Mouse (Mus musculus): ENCODE data around the gene Plekhg1. TPM values are rescaled to one million over a fixed set of nuclear protein-coding genes. Genes with fewer than 3 reads are reported as not detected.

Plekhg1 gene
- total and polyA plus RNA-seq, 3 experiments: 3.6 to 11.0 (median 7.6) TPM

GRCm38 (mm10) chr10:3978326-3978725 is 238.2 kb downstream of the Plekhg1 start:
- Histone ChIP-seq H3K27me3 (ENCODE audit: control insufficient read depth, insufficient read depth, low read length) (no peaks in the 10 kb centered on the region), H3K36me3 (ENCODE audit: control insufficient read depth, insufficient read depth, low read length) (no peaks in the 10 kb centered on the region), H3K4me3 (no peak overlapping the region), H3K4me1 (ENCODE audit: control insufficient read depth, insufficient read depth, low read length) (peaks cover 1% of the 10 kb centered on the region; the same call in 1 of the 2 replicates), H3K27ac (no peak overlapping the region), H3K9ac (ENCODE audit: low read depth, low read length) (no peak overlapping the region), H3K79me2 (replicated peaks; ENCODE audit: control insufficient read depth, insufficient read depth, low read length) (no peaks in the 10 kb centered on the region)
- no peak for DNase-seq
- intact Hi-C loops (cut with DNase I): no loop called here
- no peak for TF ChIP-seq POLR2A (IDR thresholded peaks at IDR 0.05; ENCODE audit: insufficient read depth, low read depth, low read length)
- no peak for TF ChIP-seq EP300 (IDR thresholded peaks at IDR 0.05; ENCODE audit: insufficient read depth, low read depth, low read length)
- TF ChIP-seq CTCF (IDR thresholded peaks at IDR 0.05): no peak
- 60% methylated on average over 3 of the region's 3 CpGs for WGBS

DNA sequence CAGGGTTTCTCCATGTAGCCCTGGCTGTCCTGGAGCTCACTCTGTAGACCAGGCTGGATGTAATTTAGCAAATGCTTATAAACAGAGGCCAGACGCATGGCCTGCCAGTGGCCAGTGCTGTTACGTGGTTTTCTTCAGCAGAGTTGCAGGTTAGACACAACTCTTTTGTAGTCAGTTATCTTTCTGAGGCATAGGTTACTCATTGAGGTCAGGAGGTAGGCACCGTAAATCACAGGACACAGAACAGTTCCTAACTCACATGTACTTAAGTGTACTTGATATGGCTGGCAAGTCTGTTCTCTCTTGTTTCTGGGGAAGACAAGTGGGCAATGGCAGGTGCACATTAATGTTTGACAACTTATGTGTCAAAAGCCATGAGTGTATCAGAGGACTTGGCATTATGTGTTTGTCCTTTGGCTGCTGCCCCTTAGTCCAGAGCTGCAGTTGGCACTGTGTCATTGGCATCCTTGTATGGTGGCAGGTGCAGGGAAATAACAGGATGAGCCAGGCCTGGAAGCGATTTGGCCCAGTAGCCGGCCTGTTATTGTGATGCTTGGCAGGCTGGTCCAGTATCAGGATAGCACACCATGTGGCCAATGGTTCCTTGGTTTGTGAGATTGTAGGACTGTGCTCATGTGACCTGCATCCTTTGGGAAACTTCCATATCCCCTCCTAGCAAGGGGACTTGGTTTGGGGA is 238.8 kb downstream of the Plekhg1 start:
- Histone ChIP-seq H3K36me3 (ENCODE audit: control insufficient read depth, insufficient read depth, low read length) (no peaks in the 10 kb centered on the region), H3K9ac (ENCODE audit: low read depth, low read length) (no peak overlapping the region), H3K4me3 (no peak overlapping the region), H3K79me2 (replicated peaks; ENCODE audit: control insufficient read depth, insufficient read depth, low read length) (no peaks in the 10 kb centered on the region), H3K27me3 (ENCODE audit: control insufficient read depth, insufficient read depth, low read length) (no peaks in the 10 kb centered on the region), H3K27ac (no peak overlapping the region), H3K4me1 (ENCODE audit: control insufficient read depth, insufficient read depth, low read length) (no peaks in the 10 kb centered on the region)
- no peak for TF ChIP-seq POLR2A (IDR thresholded peaks at IDR 0.05; ENCODE audit: insufficient read depth, low read depth, low read length)
- TF ChIP-seq CTCF (IDR thresholded peaks at IDR 0.05): no peak
- no peak for TF ChIP-seq EP300 (IDR thresholded peaks at IDR 0.05; ENCODE audit: insufficient read depth, low read depth, low read length)
- no peak for DNase-seq
- intact Hi-C loops (cut with DNase I): no loop called here
- WGBS: 67% methylated on average over 5 of the region's 5 CpGs

DNA sequence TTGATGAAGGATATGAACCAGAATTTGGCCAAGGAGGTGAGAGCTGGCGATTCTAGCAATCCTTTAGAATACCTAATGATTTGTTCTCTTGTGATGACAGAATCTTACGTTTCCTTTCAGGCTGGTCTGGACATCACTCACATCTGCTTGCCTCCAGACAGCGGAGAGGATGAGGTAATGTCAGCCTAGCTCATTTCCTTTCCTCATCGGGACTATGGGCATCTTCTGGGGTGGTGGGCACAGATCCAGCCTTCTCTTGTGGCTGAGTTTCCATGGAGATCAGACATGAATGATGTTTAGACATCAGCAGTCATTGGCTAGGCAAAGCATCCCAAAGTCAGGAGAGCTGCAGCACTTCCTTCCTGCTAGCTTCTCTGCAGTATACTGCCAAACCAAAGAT is 240.1 kb downstream of the Plekhg1 start:
- no peak for DNase-seq
- Histone ChIP-seq H3K27me3 (ENCODE audit: control insufficient read depth, insufficient read depth, low read length) (no peaks in the 10 kb centered on the region), H3K27ac (no peak overlapping the region), H3K36me3 (ENCODE audit: control insufficient read depth, insufficient read depth, low read length) (no peaks in the 10 kb centered on the region), H3K79me2 (replicated peaks; ENCODE audit: control insufficient read depth, insufficient read depth, low read length) (no peaks in the 10 kb centered on the region), H3K4me3 (no peak overlapping the region), H3K4me1 (ENCODE audit: control insufficient read depth, insufficient read depth, low read length) (no peaks in the 10 kb centered on the region), H3K9ac (ENCODE audit: low read depth, low read length) (no peak overlapping the region)
- intact Hi-C loops (cut with DNase I): no loop called here
- no peak for TF ChIP-seq CTCF (IDR thresholded peaks at IDR 0.05)
- no peak for TF ChIP-seq EP300 (IDR thresholded peaks at IDR 0.05; ENCODE audit: insufficient read depth, low read depth, low read length)
- TF ChIP-seq POLR2A (IDR thresholded peaks at IDR 0.05; ENCODE audit: insufficient read depth, low read depth, low read length): no peak
- WGBS: 60% methylated on average over 4 of the region's 4 CpGs

GRCm38 (mm10) chr10:3990295-3990883 is 250.2 kb downstream of the Plekhg1 start:
- WGBS: 94% methylated on average over 6 of the region's 6 CpGs
- intact Hi-C loops (cut with DNase I): no loop called here
- H3K36me3 ChIP-seq (ENCODE audit: control insufficient read depth, insufficient read depth, low read length): no peaks in the 10 kb centered on the region
- H3K27ac ChIP-seq: no peak overlapping the region
- H3K79me2 ChIP-seq (replicated peaks; ENCODE audit: control insufficient read depth, insufficient read depth, low read length): no peaks in the 10 kb centered on the region
- H3K27me3 ChIP-seq (ENCODE audit: control insufficient read depth, insufficient read depth, low read length): no peaks in the 10 kb centered on the region
- no peak overlapping the region for H3K9ac ChIP-seq (ENCODE audit: low read depth, low read length)
- DNase-seq: no peak
- H3K4me1 ChIP-seq (ENCODE audit: control insufficient read depth, insufficient read depth, low read length): no peaks in the 10 kb centered on the region
- TF ChIP-seq EP300 (IDR thresholded peaks at IDR 0.05; ENCODE audit: insufficient read depth, low read depth, low read length) (no peak), CTCF (IDR thresholded peaks at IDR 0.05) (no peak), POLR2A (IDR thresholded peaks at IDR 0.05; ENCODE audit: insufficient read depth, low read depth, low read length) (no peak)
- no peak overlapping the region for H3K4me3 ChIP-seq

DNA sequence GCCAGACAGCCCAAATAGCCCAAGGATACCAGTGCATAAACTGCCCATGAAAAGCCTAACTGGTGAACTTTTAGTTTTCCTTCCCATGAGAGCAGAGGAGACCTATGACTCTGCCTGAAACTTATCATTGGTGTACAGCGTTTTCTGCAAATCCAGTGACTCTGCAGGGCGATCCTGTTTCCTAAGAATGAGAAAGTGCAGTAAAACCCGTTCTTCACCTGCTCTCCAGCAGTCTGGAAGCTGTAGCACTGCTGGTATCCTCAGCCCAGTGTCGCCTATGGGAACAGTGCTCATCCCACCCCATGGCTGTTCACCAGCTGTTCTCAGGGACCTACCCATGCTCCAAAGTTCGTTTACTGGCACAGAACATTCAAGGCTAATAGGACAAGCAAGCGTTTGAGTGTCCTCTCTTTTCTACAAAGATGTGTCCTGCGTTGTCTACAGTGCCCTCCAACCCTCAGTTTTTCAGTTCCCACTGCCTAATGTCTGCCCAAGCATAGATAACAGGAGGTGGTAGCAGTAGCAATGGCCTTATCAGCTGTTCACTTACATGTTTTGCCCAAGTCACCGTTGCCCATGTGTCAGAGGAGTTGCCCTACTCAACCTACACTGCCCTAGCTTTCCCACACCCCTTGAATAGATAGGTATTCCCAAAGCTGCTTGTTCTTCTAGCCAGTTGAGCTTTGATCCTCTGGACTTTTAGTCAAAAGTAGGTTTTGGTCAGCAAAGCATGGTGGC is 253.4 kb downstream of the Plekhg1 start:
- Histone ChIP-seq H3K9ac (ENCODE audit: low read depth, low read length) (no peak overlapping the region), H3K79me2 (replicated peaks; ENCODE audit: control insufficient read depth, insufficient read depth, low read length) (no peaks in the 10 kb centered on the region), H3K4me1 (ENCODE audit: control insufficient read depth, insufficient read depth, low read length) (no peaks in the 10 kb centered on the region; the same call in 1 of the 2 replicates), H3K36me3 (ENCODE audit: control insufficient read depth, insufficient read depth, low read length) (no peaks in the 10 kb centered on the region), H3K27me3 (ENCODE audit: control insufficient read depth, insufficient read depth, low read length) (no peaks in the 10 kb centered on the region), H3K4me3 (no peak overlapping the region), H3K27ac (no peak overlapping the region)
- intact Hi-C loops (cut with DNase I): no loop called here
- no peak for DNase-seq
- TF ChIP-seq POLR2A (IDR thresholded peaks at IDR 0.05; ENCODE audit: insufficient read depth, low read depth, low read length): no peak
- no peak for TF ChIP-seq EP300 (IDR thresholded peaks at IDR 0.05; ENCODE audit: insufficient read depth, low read depth, low read length)
- no peak for TF ChIP-seq CTCF (IDR thresholded peaks at IDR 0.05)
- WGBS: 81% methylated on average over 8 of the region's 8 CpGs
